Mouse (Mus musculus) heart, adult 9 months (tissue): ENCODE data around the gene Tcf20.
"Not testable (repeated sequence)": the region's sequence is repeated elsewhere in the genome, so short reads cannot be mapped to it uniquely, and the experiment has no call there.

Experiments
- DNase-seq, 2 experiments: peaks; one replicate each; pipeline ENCODE4 v3.0.0; 2022; ENCODE audit warnings: low spot score in 2 of 2

Gene Tcf20

GRCm38 (mm10) chr15:82899676-82900301 is 87.9 kb downstream of the Tcf20 start:
- peak; percentile 83 to 89 for DNase-seq

GRCm38 (mm10) chr15:82898740-82899675 is 88.7 kb downstream of the Tcf20 start:
- DNase-seq: peak; percentile 27 to 30

DNA sequence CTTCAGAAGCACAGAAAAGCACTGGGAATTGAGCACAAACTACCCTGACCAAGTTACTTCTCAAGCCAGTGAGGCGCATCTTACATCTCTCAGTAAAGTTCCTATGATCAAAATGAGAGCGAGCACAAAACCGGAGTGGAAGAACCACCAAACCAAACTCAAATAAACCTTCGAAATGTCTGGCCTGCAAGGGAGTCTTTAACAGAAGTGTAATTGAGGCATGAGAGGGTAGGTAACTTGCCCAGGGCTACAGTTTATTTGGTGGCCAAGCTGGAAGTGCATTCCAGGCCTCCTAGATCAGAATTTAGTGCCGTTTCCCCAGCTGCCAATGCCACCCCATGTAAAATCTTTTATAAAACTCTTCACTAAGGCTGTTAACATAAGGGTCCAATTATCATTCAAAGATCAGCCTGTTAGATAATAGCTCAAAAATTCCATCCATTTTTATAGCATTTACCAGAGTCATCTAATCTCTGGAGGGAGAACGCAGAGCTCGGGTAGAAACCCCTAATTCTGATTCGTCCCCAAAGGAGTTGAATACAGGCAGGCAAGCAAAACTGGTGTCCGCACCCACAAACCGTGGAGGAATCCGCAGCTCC is 89.4 kb downstream of the Tcf20 start:
- no peak for DNase-seq

DNA sequence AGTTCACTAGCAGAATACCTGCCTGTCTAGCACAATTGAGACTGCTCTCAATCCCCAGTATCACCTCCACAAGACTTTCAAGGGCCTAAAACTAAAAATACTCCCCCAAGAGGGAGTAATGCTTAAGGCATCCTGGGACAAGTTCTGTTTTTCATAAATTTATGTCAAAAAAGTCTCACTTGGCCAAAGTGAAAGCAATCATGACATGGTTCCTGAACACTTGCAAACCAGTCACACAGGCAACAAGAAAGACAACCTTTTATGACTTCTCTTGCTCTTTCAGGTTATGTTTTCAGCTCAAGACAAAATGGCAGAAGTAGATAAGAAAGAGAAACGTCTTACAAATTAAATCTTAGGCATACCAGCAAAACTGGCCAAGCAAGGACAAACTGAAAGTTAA is 91.3 kb downstream of the Tcf20 start:
- no peak for DNase-seq

GRCm38 (mm10) chr15:82890470-82890869 is 97.2 kb downstream of the Tcf20 start:
- no peak for DNase-seq

DNA sequence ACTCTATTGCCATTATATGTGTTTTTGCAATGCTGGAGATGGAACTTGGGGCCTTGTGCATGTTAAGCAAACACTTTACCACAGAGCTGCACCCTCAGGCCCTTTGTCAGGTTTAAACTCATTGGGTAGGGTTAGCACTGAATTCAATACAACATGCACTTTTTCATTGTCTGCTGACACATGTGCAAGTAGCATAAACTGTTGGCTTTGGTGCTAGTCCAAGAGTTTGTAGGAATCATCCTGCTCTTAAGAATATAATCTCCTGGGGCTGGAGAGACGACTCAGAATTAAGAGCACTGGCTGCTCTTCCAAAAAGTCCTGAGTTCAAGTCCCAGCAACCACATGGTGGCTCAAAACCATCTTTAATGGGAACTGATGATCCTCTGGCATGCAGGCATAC is 98.2 kb downstream of the Tcf20 start:
- no peak for DNase-seq

- DNase-seq: peak in 1 of 2 experiments; percentile 28
Observed at GRCm38 (mm10) chr15:82888466-82888865, 99.2 kb downstream of the Tcf20 start.

GRCm38 (mm10) chr15:82877309-82877708 is 110.4 kb downstream of the Tcf20 start:
- DNase-seq: no peak

GRCm38 (mm10) chr15:82876863-82877262 is 110.8 kb downstream of the Tcf20 start:
- no peak for DNase-seq

DNA sequence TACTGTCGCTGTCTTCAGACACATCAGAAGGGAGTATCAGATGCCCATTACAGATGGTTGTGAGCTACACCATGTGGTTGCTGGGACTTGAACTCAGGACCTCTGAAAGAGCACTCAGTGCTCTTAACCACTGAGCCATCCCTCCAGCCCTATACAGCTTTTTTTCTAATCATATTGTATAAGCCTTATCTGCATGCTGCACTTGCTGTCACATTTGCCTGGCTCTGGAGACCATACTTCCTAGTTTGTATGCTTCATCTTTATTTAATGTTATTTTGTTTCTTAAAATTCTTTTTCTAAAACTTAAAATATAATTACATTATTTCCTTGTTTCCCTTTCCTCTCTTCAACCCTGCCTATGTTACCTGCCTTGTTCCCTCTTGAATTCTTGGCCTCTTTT is 115.6 kb downstream of the Tcf20 start:
- DNase-seq: no peak

GRCm38 (mm10) chr15:82866286-82866685 is 121.4 kb downstream of the Tcf20 start:
- not testable (repeated sequence) for DNase-seq

- DNase-seq: no peak
Observed at GRCm38 (mm10) chr15:82863674-82864073, 124.0 kb downstream of the Tcf20 start.

DNA sequence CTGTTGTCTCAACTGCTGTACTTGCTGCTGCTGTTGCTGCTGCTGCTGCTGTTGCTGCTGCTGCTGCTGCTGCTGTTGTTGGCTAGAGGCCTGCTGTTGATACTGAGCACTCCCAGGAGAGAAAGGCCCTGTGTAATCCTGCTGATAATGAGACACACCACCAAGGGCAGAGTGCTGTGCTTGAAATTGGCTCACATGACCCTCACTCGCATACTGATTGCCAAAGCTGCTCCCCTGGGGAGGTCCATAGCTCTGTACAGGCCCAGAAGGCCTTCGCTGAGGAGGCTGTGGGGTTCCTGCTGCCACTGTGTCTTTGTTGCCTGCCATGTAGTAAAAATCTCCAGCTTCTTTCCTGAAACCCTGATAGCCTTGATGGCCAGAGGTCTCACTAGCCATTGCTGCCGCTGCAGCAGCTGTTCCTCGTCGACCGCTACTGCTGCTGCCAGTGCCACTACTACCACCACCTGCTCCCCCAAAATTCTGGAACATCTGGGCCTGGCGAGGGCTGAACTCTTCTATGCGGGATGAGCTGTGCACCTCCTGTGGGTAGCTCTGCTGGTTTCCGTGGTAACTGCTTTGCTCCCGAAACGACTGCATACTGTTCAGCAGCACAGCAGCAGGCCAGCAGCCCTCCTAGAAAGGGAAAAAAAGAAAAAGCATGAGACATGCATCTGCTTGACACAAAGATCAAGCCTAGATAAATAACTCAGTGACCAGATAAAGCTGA is 130.9 kb downstream of the Tcf20 start:
- peak; percentile 34 to 53 for DNase-seq

DNA sequence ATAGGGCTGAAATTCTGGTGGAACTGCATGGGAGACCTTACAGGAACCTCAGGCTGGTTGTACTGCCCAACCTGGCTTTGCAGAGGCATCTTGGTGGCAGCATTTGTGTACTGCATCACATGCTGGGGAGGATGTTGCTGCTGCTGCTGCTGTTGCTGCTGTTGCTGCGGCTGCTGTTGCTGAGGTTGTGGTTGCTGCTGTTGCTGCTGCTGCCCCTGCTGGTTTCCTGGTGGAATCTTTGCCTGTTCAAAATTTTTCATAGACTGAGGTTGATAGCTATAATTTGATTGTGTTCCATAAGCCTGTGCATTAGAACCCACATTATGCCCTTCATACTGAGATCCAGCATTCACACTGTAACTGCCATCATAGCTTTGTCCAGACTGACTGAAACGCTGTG is 131.6 kb downstream of the Tcf20 start:
- no peak for DNase-seq

DNA sequence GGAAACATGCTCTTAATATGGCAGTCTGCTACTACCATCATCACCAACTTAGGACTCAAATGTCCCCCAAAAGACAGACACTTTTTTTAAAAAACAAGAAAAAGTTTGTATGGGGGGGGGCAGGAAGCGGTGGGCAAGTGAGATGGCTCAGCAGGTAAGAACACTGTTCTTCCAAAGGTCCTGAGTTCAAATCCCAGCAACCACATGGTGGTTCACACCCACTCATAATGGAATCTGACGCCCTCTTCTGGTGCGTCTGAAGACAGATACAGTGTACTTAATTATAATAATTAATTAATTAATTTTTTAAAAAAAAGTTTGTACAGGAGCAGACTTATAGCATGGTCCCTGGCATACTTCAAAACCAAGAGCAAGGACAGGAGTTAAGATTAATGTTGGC is 148.5 kb downstream of the Tcf20 start:
- no peak for DNase-seq

DNA sequence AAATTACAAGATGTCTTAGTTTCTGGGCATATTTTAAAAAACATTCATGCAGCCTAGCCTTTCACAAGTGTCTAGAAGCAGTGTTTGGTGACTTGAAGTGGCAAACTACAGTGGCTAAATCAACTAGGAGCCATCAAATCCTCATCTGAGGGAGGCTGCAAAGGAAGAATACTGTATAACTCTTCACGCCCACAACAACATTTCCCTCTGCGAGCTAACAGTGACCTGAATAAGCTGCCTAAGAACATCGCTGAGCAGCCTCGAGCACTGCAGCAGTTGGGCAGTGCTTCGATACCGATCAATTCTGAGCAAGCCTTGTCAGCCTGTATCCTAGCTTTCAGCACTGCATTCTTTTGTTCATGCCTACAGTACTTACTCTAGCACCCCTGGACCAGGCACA is 157.8 kb downstream of the Tcf20 start:
- DNase-seq: no peak

GRCm38 (mm10) chr15:82825866-82826265 is 161.8 kb downstream of the Tcf20 start:
- no peak for DNase-seq

DNA sequence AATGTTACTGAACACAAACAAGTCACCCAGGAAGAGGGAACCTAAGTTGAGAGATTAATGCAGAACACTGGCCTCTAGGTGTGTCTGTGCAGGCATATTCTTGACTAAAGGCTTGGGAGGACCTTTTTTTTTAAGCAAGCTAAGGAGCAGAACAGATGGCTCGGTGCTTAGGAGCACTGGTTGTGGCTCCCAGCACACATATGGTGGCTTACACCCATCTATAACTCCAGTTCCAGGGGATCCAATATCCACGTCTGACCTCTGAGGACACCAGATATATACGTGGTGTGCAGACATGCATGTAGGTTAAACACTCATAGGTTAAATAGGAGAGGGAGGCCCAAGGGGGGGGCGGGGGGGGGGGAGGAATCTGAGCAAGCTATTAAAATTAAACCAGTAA is 165.3 kb downstream of the Tcf20 start:
- no peak for DNase-seq

GRCm38 (mm10) chr15:82821657-82822056 is 166.0 kb downstream of the Tcf20 start:
- DNase-seq: no peak

DNA sequence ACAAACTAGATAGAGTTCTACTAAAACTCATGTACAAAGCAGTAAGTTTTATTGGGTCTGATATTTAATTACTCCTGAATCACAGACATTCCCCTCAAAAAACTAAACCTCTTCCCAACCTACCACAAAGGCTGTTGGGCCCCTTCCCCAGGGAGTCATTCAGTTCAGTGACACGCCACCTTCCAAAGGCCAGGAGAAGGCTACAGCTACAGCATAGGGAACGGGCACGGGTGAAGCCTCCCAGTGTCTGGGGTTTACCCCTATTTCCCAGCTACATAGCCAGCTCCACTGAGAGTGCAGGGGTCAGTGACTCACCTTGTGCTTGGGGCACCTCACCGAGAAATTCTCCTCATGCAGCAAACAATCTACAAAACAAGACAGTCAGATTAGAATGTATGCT is 172.4 kb downstream of the Tcf20 start:
- no peak for DNase-seq

DNA sequence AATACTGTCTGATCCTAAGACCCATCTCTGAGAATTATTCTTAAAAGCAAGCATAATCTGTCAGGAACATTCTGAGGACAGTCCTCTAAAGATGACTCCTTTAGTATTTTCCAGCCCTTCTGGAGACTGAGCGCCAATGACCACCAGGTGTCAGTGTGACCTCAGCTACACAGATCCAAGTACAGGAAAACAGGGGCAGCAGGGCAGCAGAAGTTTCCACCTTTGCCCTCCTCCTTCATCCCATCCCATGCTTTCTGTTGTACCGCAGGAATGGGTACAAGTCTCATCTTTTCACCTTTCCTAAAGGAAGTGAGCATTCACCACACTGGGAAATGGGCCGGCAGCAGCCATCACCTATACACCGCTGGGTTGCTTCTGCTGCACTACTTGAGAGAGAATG is 172.9 kb downstream of the Tcf20 start:
- DNase-seq: peak; percentile 10 to 53

- DNase-seq: no peak
Observed at GRCm38 (mm10) chr15:82814321-82814720, 173.4 kb downstream of the Tcf20 start.
